Mouse (Mus musculus): Measurements from ENCODE around the gene Vps52.

GRCm38 (mm10) chr17:33958451-33958850 lies 2.8 kb downstream of the Vps52 start:
- TF ChIP-seq CTCF (IDR thresholded peaks at IDR 0.05; ENCODE audit: control insufficient read depth, insufficient read depth, insufficient read length) (no peak), USF1 (IDR thresholded peaks at IDR 0.05; ENCODE audit: low read depth) (no peak), MAX (IDR thresholded peaks at IDR 0.05) (no peak), CEBPB (IDR thresholded peaks at IDR 0.05; ENCODE audit: low read depth) (no peak)
